Comparison of ENCODE assay signal across 8 mouse cellular contexts in the genomic region with DNA sequence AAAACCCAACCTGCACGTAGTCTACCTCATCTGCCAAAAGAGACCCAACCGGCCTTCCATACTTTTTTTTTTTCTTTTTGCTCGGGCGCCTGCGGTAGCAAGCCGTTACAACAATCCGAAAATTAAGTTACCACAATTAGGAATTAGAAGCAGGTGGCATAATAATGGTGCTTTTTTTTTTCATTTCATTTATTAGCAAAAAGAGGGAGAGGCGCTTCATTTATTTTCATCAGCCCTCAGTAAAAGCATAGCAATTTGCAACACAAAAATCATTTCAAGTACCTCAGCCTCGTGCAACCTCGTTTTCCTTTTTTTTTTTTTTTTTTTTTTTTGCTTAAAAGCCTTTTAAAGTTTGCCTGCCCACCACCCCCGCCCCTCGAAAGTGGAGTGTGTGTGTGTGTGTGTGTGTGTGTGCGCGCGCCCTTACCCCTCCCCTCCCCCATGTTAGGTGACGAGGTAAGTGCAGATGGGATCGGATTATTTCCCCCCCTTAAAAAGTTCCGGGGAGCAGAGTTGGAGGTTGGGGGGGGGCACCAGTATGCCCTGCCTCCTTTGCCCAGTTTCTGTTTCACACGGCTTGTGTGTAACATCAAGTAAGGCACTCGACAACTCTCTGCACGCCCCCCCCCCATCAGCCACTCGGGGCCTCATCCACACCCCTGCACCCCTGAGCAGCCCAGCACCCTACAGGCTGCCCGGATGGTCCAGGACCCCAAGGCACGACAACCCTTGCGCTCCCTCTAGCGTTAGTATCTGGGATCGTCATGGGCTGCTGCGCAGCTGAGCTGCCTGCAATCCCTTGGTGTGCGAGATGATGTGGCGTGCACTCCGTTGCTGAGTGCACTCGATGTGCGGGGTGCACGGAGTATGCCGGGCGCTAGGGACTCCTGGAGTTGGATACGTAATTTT. TPM values are rescaled to one million over a fixed set of nuclear protein-coding genes. Genes with fewer than 3 reads are reported as not detected.
A peak's percentile ranks its signal among the peaks of the same experiment; 100 is the strongest.
DNase-seq lines count a peak whose midpoint lies in the region; ATAC-seq lines count a peak whose summit lies in the region.

No protein-coding gene starts in this region.

- H3K4me1 ChIP-seq in hindbrain, embryonic 16.5 days (ENCODE audit: control insufficient read depth, insufficient read depth, low read depth, low read length), result peaks cover 17% of the 10 kb centered on the region

- H3K27ac ChIP-seq in hindbrain, embryonic 16.5 days (ENCODE audit: low read depth, low read length), result no peak overlapping the region

- H3K4me2 ChIP-seq in hindbrain, embryonic 16.5 days (ENCODE audit: low read length), result peak overlapping the region; percentile 97

- H3K4me3 ChIP-seq in hindbrain, embryonic 16.5 days (ENCODE audit: low read length), result peak overlapping the region; percentile 50

- under 1% methylated on average over 37 of the region's 37 CpGs for WGBS in hindbrain, embryonic 16.5 days

- H3K27me3 ChIP-seq in hindbrain, embryonic 16.5 days (replicated peaks; ENCODE audit: control insufficient read depth, insufficient read depth, low read length), result no peaks in the 10 kb centered on the region

- peak; percentile 96 for ATAC-seq in hindbrain, embryonic 16.5 days

- H3K9ac ChIP-seq in hindbrain, embryonic 16.5 days (ENCODE audit: low read depth, low read length), result peak overlapping the region; percentile 62

- peak; percentile 90 for DNase-seq in ZHBTc4 (ENCODE audit: low read depth, low spot score)
- peak; percentile 90 to 92 for DNase-seq in cerebellum, postnatal 4 days (ENCODE audit: low spot score in 2 of 2)
- peak; percentile 85 for DNase-seq in gastrocnemius, adult 18-20 months (ENCODE audit: low spot score)
- peak; percentile 86 for DNase-seq in left cerebral cortex, adult 11 months (ENCODE audit: low spot score)
- DNase-seq in lung, postnatal 36 days, result peak; percentile 92
- peak; percentile 98 for DNase-seq in retina, embryonic 14.5 days (ENCODE audit: low spot score)
- DNase-seq in thymus, postnatal 4 days, result peak; percentile 95

- H3K36me3 ChIP-seq in hindbrain, embryonic 16.5 days (ENCODE audit: control insufficient read depth, insufficient read depth, low read length), result no peaks in the 10 kb centered on the region

- H3K9me3 ChIP-seq in hindbrain, embryonic 16.5 days (ENCODE audit: control insufficient read depth, low read length), result no peaks in the 10 kb centered on the region

RNA-seq across cellular contexts. Expression of gene Vrk1, which starts 47.7 kb away (rescaled TPM):
- total RNA-seq in gastrocnemius, adult 18-20 months (2021), result 1 to 10 TPM; 3.8 to 4.6 TPM
- polyA plus RNA-seq in hindbrain, embryonic 16.5 days (2015; fragmentation: Nextera tagmentation; extraction: Ambion mirVana), result 29.3 and 31.7 TPM in 2 replicates
